Mouse (Mus musculus): ENCODE results near the gene Ralgps1.

GRCm38 (mm10) chr2:33167060-33167459 lies 204.2 kb downstream of the Ralgps1 start:
- no peak for TF ChIP-seq GATA1 (IDR thresholded peaks at IDR 0.05; ENCODE audit: borderline replicate concordance, low read length)
- TF ChIP-seq FLI1 (IDR thresholded peaks at IDR 0.05; ENCODE audit: low read length), result no peak
